Mouse (Mus musculus) left cerebral cortex, adult 6 months (tissue): ENCODE results near the gene Cited4. TPM values are rescaled to one million over a fixed set of nuclear protein-coding genes. Genes with fewer than 3 reads are reported as not detected.

Experiments
- long read RNA-seq, 2 experiments: library from polyadenylated mRNA; unstranded; transcript quantifications; one replicate each; pipeline ENCODE4 v2.0.0; 2019 to 2020
- polyA plus RNA-seq: library from polyadenylated mRNA; unstranded; fragments of <200 nt; fragmentation: Nextera tagmentation; gene quantifications from 2 replicates; pipeline ENCODE4 v1.2.3, GENCODE M21; 2021

Gene Cited4
- 17.5 and 31.8 TPM in 2 replicates for polyA plus RNA-seq
- long read RNA-seq, experiment 1, transcript Cited4-201 (1 exons, 1,249 nt) = major isoform, 35 of 35 reads
- long read RNA-seq, experiment 1, partial matches to known transcripts = 0 of 35 reads
- long read RNA-seq, experiment 1, other reads (novel, unspliced or antisense) = 0 of 35 reads
- long read RNA-seq, experiment 2, transcript Cited4-201 (1 exons, 1,249 nt) = major isoform, 17 of 17 reads
- long read RNA-seq, experiment 2, partial matches to known transcripts = 0 of 17 reads
- long read RNA-seq, experiment 2, other reads (novel, unspliced or antisense) = 0 of 17 reads

GRCm38 (mm10) chr4:120666358-120667024 lies at the start of gene Cited4:
Gene Cited4 (plus strand): TSS chr4:120666572.

Other genes starting within 250 kb of the Cited4 start
- gene Slfnl1, start 134.3 kb upstream of the Cited4 start, polyA plus RNA-seq = not detected in 2 replicates
- gene Ctps, start 96.3 kb upstream of the Cited4 start, polyA plus RNA-seq = 23.1 and 31.3 TPM in 2 replicates
- gene Gm8439, start 77.8 kb upstream of the Cited4 start, polyA plus RNA-seq = not detected in 2 replicates
- gene Kcnq4, start 82.0 kb downstream of the Cited4 start, polyA plus RNA-seq = 1.7 and 1.9 TPM in 2 replicates
- gene Nfyc, start 165.0 kb downstream of the Cited4 start, polyA plus RNA-seq = 64.9 and 67.5 TPM in 2 replicates
- gene Rims3, start 188.2 kb downstream of the Cited4 start, polyA plus RNA-seq = 11.3 and 64.4 TPM in 2 replicates